Mouse (Mus musculus): ENCODE data around the gene Rnh1. TPM values are rescaled to one million over a fixed set of nuclear protein-coding genes. Genes with fewer than 3 reads are reported as not detected.

Rnh1 gene
- polyA plus RNA-seq, 1 experiment from 2014 or later: 40.6 TPM

- no peaks in the 10 kb centered on the region for H3K36me3 ChIP-seq (replicated peaks)
- ATAC-seq (replicated peaks): no peak
- H3K4me2 ChIP-seq: no peak overlapping the region
- H3K9me3 ChIP-seq: no peaks in the 10 kb centered on the region
- H3K4me3 ChIP-seq: no peak overlapping the region
- no peaks in the 10 kb centered on the region for H3K27me3 ChIP-seq (replicated peaks)
- H3K27ac ChIP-seq: no peak overlapping the region
- peaks cover 30% of the 10 kb centered on the region for H3K4me1 ChIP-seq
- 93% methylated on average over 8 of the region's 8 CpGs for WGBS
- H3K9ac ChIP-seq: no peak overlapping the region
Measured at GRCm38 (mm10) chr7:141196619-141197282, 24.1 kb upstream of the Rnh1 start.

- Histone ChIP-seq H3K4me1 (peaks cover 34% of the 10 kb centered on the region), H3K36me3 (replicated peaks) (0 out of 2 replicates have a peak, but pooled peaks cover 5% of the 10 kb centered on the region), H3K27ac (no peak overlapping the region), H3K27me3 (replicated peaks) (no peaks in the 10 kb centered on the region), H3K9me3 (no peaks in the 10 kb centered on the region), H3K4me2 (peak overlapping the region; percentile 95; the same call in 1 of the 2 replicates), H3K4me3 (no peak overlapping the region), H3K9ac (no peak overlapping the region)
- no peak for ATAC-seq (replicated peaks)
- WGBS: 93% methylated on average over 2 of the region's 2 CpGs
Measured at GRCm38 (mm10) chr7:141195754-141196153, 23.1 kb upstream of the Rnh1 start.

GRCm38 (mm10) chr7:141194830-141195229 lies 22.2 kb upstream of the Rnh1 start:
- peak overlapping the region; percentile 49 for H3K9ac ChIP-seq
- H3K27ac ChIP-seq: peak overlapping the region; percentile 81
- peak; percentile 35 for ATAC-seq (replicated peaks)
- under 1% methylated on average over 28 of the region's 28 CpGs for WGBS
- peaks cover 15% of the 10 kb centered on the region; the same call in 1 of the 2 replicates for H3K36me3 ChIP-seq (replicated peaks)
- no peaks in the 10 kb centered on the region for H3K27me3 ChIP-seq (replicated peaks)
- no peaks in the 10 kb centered on the region for H3K9me3 ChIP-seq
- peaks cover 34% of the 10 kb centered on the region for H3K4me1 ChIP-seq
- H3K4me2 ChIP-seq: peak overlapping the region; percentile 95
- H3K4me3 ChIP-seq: peak overlapping the region; percentile 85

GRCm38 (mm10) chr7:141194409-141194808 lies 21.8 kb upstream of the Rnh1 start:
- peak overlapping the region; percentile 85 for H3K4me3 ChIP-seq
- H3K36me3 ChIP-seq (replicated peaks): peaks cover 17% of the 10 kb centered on the region; the same call in 1 of the 2 replicates
- H3K4me2 ChIP-seq: peak overlapping the region; percentile 95
- H3K27ac ChIP-seq: peak overlapping the region; percentile 81
- WGBS: under 1% methylated on average over 23 of the region's 23 CpGs
- no peaks in the 10 kb centered on the region for H3K27me3 ChIP-seq (replicated peaks)
- ATAC-seq (replicated peaks): no peak; the same call in 1 of the 2 replicates
- H3K4me1 ChIP-seq: peaks cover 34% of the 10 kb centered on the region
- no peaks in the 10 kb centered on the region for H3K9me3 ChIP-seq
- peak overlapping the region; percentile 49 for H3K9ac ChIP-seq

GRCm38 (mm10) chr7:141193948-141194347 lies 21.3 kb upstream of the Rnh1 start, which contains the start of the genes Hras and Lrrc56:
Hras (minus strand) TSS chr7:141194005.
Lrrc56 (plus strand) TSS chr7:141194157.
- peaks cover 34% of the 10 kb centered on the region for H3K4me1 ChIP-seq
- peak within 1 kb of the TSS; percentile 85 for H3K4me3 ChIP-seq
- peak within 1 kb of the TSS; percentile 95 for H3K4me2 ChIP-seq
- under 1% methylated on average over 35 of the region's 39 CpGs for WGBS
- H3K27ac ChIP-seq: peak within 1 kb of the TSS; percentile 81
- ATAC-seq (replicated peaks): peak; percentile 94
- no peaks in the 10 kb centered on the region for H3K27me3 ChIP-seq (replicated peaks)
- peak within 1 kb of the TSS; percentile 95 for H3K9ac ChIP-seq
- H3K36me3 ChIP-seq (replicated peaks): peaks cover 18% of the 10 kb centered on the region; the same call in 1 of the 2 replicates
- no peaks in the 10 kb centered on the region for H3K9me3 ChIP-seq

GRCm38 (mm10) chr7:141193348-141193856 lies 20.7 kb upstream of the Rnh1 start:
- peak overlapping the region; percentile 87 for H3K4me2 ChIP-seq
- H3K9ac ChIP-seq: peak overlapping the region; percentile 95
- no peak; the same call in none of the 2 replicates for ATAC-seq (replicated peaks)
- H3K9me3 ChIP-seq: no peaks in the 10 kb centered on the region
- peaks cover 34% of the 10 kb centered on the region for H3K4me1 ChIP-seq
- WGBS: 1% methylated on average over 20 of the region's 43 CpGs
- H3K27me3 ChIP-seq (replicated peaks): no peaks in the 10 kb centered on the region
- H3K36me3 ChIP-seq (replicated peaks): peaks cover 18% of the 10 kb centered on the region; the same call in 1 of the 2 replicates
- peak overlapping the region; percentile 85 for H3K4me3 ChIP-seq
- H3K27ac ChIP-seq: peak overlapping the region; percentile 81

GRCm38 (mm10) chr7:141192776-141193347 lies 20.2 kb upstream of the Rnh1 start:
- Histone ChIP-seq H3K27ac (peak overlapping the region; percentile 81), H3K4me1 (peaks cover 34% of the 10 kb centered on the region), H3K9me3 (no peaks in the 10 kb centered on the region), H3K4me2 (peak overlapping the region; percentile 87), H3K27me3 (replicated peaks) (no peaks in the 10 kb centered on the region), H3K4me3 (peak overlapping the region; percentile 85), H3K36me3 (replicated peaks) (peaks cover 18% of the 10 kb centered on the region; the same call in 1 of the 2 replicates), H3K9ac (peak overlapping the region; percentile 95)
- WGBS: 28% methylated on average over 12 of the region's 12 CpGs
- no peak for ATAC-seq (replicated peaks)

GRCm38 (mm10) chr7:141191796-141192685 lies 19.4 kb upstream of the Rnh1 start:
- no peak for ATAC-seq (replicated peaks)
- Histone ChIP-seq H3K9ac (no peak overlapping the region), H3K4me1 (peaks cover 34% of the 10 kb centered on the region), H3K4me3 (peak overlapping the region; percentile 85; the same call in 1 of the 2 replicates), H3K9me3 (no peaks in the 10 kb centered on the region), H3K4me2 (peak overlapping the region; percentile 87), H3K27ac (no peak overlapping the region), H3K36me3 (replicated peaks) (peaks cover 18% of the 10 kb centered on the region; the same call in 1 of the 2 replicates), H3K27me3 (replicated peaks) (no peaks in the 10 kb centered on the region)
- WGBS: 86% methylated on average over 24 of the region's 24 CpGs

GRCm38 (mm10) chr7:141191036-141191435 lies 18.4 kb upstream of the Rnh1 start:
- H3K9ac ChIP-seq: no peak overlapping the region
- ATAC-seq (replicated peaks): no peak
- no peaks in the 10 kb centered on the region for H3K27me3 ChIP-seq (replicated peaks)
- WGBS: 96% methylated on average over 14 of the region's 14 CpGs
- peaks cover 18% of the 10 kb centered on the region; the same call in 1 of the 2 replicates for H3K36me3 ChIP-seq (replicated peaks)
- H3K4me1 ChIP-seq: peaks cover 34% of the 10 kb centered on the region
- no peak overlapping the region for H3K27ac ChIP-seq
- H3K4me2 ChIP-seq: no peak overlapping the region
- no peaks in the 10 kb centered on the region for H3K9me3 ChIP-seq
- no peak overlapping the region for H3K4me3 ChIP-seq

GRCm38 (mm10) chr7:141190220-141190619 lies 17.6 kb upstream of the Rnh1 start:
- Histone ChIP-seq H3K9ac (no peak overlapping the region), H3K27ac (no peak overlapping the region), H3K9me3 (no peaks in the 10 kb centered on the region), H3K27me3 (replicated peaks) (no peaks in the 10 kb centered on the region), H3K4me1 (peaks cover 27% of the 10 kb centered on the region), H3K4me2 (no peak overlapping the region), H3K36me3 (replicated peaks) (peaks cover 18% of the 10 kb centered on the region; the same call in 1 of the 2 replicates), H3K4me3 (no peak overlapping the region)
- ATAC-seq (replicated peaks): no peak
- 92% methylated on average over 3 of the region's 3 CpGs for WGBS

GRCm38 (mm10) chr7:141188733-141189132 lies 16.1 kb upstream of the Rnh1 start:
- H3K9me3 ChIP-seq: no peaks in the 10 kb centered on the region
- H3K4me3 ChIP-seq: no peak overlapping the region
- WGBS: 92% methylated on average over 3 of the region's 3 CpGs
- peaks cover 18% of the 10 kb centered on the region; the same call in 1 of the 2 replicates for H3K36me3 ChIP-seq (replicated peaks)
- no peak for ATAC-seq (replicated peaks)
- no peak overlapping the region for H3K4me2 ChIP-seq
- no peak overlapping the region for H3K9ac ChIP-seq
- H3K27ac ChIP-seq: no peak overlapping the region
- H3K4me1 ChIP-seq: peaks cover 19% of the 10 kb centered on the region
- H3K27me3 ChIP-seq (replicated peaks): no peaks in the 10 kb centered on the region

All from midbrain, embryonic 15.5 days (tissue).